Mouse (Mus musculus) B cell, adult 2 months (primary cell): ENCODE measurements around the gene Riok2.
A peak's percentile ranks its signal among the peaks of the same experiment; 100 is the strongest.
"Not testable (repeated sequence)": the region's sequence is repeated elsewhere in the genome, so short reads cannot be mapped to it uniquely, and the experiment has no call there.

ENCODE experiments used
- DNase-seq, 2 experiments: peaks; one replicate each; pipeline ENCODE4 v3.0.0; 2022

The Riok2 gene

DNA sequence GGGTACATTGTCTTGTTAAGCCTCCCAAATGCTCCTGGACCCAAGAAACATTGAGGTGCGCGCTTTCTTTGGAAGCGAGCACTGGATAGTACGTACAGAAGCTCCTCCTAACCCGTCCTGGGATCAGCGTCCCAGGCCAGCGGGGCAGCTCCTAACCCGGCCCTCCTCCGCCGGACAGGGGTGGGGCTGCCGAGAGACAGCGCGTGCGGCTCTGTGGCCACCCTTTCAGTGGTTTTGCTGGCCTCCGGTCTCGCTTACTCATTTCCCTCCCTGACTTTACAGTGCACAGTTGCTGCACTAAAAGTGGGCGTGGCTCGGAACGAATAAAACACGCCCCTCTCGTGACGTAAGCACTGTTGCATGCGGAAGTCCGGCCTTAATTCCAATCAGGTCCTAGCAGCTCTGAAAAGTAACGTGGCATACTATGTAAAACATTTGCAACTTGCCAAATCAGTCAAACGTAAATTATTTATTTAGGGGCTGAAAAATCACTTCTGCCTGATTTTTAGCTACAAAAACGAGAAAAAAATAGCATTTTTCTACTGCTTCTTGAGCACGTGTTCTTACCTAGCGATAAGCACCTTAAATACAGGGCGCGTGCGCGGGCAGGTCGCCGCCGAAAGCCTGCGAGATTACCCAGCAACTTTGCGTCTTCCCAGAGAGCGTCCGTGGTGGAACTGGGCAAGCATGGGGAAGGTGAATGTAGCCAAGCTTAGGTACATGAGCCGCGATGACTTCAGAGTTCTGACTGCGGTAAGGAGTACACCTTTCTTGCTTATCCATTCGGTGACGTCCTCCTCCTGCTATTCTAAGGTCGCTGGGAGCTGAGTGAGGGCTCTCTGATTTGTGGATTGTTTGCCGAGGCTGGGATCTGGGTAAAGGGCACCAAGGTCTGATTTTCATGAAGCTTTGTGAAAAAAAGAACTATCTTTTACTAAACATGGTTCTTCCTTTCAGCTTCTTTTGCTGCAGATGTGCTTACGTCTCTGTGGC lies at the start of gene Riok2:
Gene Riok2 (plus strand): TSS at position 392 of the 993 bp plus-strand sequence.
- DNase-seq: peak; percentile 94 to 96

DNA sequence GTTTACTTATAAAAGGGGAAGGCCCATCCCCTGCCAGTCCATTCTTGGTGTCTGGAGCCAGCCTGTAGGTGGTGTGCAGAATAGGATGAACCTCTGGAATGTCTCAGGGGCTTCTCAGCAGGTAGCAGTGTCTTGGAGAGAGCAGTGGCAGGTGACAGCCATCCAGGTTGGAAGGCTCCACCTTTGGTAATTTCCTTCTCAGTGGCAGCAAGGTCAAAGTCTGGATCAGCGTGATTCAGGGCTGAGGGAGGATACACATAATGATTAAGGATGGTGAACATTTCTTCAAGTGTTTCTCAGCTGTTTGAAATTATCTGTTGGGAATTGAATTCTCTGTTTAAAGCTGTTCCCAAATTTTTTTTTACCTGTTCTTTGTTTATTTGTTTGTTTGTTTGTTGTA lies 48.1 kb upstream of the Riok2 start:
- not testable (repeated sequence) for DNase-seq

DNA sequence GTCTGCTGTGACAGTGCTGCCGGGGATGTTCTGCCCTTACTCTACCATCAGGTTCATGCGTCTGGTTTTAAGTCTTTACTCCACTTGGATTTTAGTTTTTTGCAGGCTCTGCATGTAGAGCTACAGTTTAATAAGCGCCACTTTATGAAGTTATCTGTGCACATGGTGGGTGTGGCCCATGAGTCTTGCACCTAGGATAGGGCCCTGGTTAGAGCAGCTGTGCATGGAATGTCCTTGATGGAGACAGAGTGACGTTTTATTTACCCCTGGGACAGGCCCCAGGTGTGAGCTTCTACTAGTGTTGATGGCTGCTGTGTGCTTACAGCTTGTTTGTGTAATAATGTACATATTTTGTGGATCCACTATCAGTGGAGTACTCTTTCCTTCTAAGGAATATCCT lies 47.5 kb upstream of the Riok2 start:
- DNase-seq: no peak

DNA sequence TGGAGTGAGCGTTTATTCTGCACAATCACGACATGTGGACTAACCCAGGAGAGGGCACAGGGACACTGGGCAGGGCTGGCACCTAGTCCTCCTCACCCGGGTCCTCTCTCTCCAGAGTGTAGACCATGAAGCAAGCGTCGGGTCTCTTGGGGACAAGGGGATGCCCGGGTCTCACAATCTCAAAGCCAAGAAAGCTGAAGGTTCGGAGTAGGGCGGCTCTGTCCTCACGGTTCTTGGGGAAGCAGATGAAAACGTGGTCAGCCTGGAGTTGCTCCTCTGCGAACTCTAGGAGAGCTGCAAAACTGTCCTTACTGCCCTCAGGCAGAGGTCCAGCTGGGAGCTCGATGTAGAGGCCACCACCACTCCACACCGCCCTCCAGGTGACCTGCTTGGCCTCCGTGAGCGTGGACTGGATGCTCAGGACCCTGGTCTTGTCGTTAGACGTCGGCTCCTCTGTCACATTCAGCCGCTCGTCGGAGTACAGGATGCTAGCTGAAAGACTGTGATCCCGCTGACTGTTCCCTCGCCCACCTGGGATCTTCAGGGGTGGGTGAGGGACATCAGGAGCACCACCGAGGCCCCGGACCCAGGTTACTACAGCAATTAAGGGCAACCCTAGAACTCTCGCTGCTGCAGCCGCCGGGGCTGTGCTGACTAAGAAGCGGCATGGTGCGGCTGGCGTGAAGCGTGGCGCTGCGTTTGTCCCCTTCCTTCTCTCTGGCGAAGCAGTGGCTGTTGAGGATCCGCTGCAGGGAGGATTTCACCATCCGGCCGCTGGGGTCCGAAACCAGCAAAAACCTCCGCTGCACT lies 28.5 kb upstream of the Riok2 start:
- peak in 1 of 2 experiments; percentile 1 for DNase-seq

DNA sequence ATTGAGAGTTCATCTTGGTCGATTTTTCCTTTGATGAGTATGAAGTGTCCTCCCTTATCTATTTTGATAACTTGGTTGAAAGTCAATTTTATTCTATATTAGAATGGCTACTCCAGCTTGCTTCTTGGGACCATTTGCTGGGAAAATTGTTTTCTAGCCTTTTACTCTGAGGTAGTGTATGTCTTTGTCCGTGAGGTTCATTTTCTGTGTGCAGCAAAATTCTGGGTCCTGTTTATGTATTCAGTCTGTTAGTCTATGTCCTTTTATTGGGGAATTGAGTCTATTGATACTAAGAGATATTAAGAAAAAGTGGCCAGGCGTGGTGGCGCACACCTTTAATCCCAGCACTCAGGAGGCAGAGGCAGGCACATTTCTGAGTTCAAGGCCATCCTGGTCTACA lies 27.8 kb upstream of the Riok2 start:
- not testable (repeated sequence) for DNase-seq

DNA sequence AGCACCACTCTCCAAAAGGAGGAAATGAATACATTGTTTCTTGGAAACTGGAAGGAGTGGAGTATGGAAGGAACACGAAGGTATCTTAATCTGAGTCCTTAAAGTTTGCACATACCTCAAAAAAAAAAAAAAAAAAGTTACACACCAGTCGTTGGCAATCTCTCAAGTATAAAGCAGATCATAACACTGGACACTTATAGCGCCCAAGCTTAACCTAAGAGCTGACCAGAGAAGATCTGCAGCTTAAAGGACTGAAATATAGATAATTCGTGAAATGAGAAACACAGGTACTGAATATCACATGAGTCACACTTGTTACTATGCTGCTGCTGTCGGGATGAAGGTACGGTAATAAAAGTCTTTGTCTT lies 575 bp upstream of the Riok2 start:
- DNase-seq: no peak

DNA sequence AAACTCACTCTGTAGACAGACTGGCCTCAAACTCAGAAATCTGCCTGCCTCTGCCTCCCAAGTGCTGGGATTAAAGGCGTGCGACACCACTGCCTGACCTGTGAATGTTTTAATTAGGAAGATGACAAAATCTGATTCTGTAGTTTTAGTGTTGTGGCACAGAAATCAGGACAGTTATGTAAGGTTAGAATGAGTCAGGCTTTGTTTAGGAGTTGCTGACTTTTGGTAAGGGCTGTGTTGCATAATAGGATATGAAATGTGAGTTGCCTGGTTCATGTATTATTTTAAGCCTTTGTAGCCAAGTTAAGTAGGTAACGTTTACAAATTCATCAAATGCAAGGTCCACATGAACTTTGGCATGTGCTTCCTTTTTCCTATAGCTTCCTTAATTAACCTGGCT lies 1.5 kb downstream of the Riok2 start:
- no peak for DNase-seq

DNA sequence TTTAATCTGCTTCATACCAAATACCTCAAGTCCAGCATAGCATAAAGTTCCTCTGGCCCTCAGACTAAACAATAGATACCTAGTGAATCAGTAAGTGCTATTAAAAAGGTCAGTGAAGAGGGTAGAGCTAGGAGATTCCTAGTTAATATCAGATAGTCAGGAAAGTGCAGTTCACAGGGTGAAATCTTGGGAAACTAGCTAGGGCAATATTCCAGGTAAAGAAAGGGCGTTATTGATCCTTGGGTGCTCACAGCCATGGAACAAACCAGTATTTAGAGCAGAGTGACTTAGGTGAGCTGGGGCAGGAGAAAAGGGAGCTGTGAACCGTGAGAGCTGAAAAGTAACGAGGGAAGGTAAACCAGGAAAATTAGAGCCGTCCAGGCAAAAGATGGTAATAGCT lies 9.6 kb downstream of the Riok2 start:
- DNase-seq: no peak

DNA sequence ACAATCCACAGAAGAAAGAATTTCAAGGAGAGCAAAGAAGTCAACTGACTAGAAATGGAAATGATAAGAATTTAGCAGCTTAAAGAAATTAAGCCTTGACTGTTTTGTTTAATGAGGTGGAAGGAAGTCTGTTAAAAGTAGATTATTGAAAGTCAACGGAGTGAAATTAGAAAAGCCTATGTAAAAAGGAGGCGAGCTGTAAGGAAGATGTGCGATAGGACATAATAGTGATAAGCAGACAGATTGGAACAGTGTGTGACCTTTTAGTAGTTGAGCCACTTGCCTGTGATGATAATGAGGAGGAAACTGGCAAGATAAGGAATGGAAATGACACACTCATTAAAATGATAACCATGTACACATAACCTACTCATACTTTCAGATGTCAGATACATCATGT lies 10.4 kb downstream of the Riok2 start:
- no peak for DNase-seq

DNA sequence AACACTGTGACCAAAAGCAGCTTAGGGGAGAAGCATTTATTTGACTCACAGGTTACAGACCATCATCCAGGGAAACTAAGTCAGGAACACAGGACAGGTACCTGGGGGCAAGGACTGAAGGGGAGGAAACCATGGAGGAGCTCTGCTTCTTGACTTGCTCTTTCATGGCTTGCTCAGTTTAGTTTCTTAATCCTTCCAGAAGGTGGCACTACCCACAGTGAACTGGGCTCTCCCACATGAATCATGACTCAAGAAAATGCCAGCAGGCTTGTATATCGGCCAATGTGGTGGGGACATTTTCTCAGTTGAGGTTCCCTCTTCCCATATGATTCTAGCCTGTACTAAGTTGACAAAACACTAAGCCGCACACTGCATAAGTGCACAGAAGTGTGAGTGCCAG lies 12.0 kb downstream of the Riok2 start:
- DNase-seq: no peak

DNA sequence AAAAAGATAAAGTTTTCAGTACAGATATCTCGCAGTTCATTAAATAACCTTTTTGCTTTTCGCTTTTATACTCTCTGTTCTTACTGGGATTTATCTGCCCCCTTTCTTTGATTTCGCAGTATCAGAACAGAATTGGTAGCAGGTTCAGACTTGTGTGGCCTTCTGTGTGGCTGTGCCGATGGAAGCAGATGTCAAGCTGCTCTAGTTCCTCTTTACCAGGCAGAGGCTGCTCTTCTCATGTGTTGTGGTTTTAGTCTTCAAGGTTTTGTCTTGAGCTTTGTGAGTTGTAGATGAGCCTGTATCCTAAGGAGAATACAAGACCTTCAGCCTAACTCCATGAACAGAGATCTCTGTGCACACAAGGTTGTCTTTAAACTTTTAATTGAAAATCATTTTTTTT lies 17.7 kb downstream of the Riok2 start:
- no peak for DNase-seq

DNA sequence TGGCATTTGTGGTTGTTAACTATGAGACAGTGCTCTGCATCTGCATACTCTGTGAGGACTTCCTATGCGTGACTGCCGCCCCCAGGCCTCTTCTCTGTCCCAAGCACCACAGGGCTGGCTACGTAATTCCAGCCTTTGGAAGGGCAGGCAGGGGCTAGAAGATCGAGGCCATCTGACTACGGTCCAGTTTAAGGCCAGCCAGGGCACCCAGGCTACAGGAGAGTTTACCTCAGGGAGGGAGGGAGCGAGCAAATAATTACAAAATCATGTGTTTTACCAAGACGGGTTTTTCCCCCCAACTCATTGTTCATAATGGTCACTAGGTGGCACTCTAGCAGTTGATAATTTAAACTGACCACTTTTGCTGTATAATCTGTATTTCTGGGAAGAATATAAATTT lies 18.8 kb downstream of the Riok2 start:
- peak; percentile 9 to 14 for DNase-seq

DNA sequence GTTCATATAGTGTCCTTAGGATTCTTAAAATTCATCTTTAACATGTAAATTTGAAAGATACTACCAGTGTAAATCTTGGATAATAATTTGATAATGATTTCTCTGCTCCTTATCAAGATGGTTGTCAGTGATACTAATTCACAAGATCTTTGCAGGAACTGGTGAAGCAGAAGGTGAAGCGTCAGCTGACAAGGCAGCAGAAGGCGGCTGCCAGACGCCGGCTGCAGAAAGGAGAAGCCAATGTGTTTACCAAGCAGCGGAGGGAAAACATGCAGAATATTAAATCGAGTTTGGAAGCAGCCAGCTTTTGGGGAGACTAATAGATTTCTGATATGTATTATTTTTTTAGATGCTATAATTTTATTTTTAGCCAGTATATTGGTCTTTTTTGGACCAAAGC lies 19.2 kb downstream of the Riok2 start:
- DNase-seq: no peak

DNA sequence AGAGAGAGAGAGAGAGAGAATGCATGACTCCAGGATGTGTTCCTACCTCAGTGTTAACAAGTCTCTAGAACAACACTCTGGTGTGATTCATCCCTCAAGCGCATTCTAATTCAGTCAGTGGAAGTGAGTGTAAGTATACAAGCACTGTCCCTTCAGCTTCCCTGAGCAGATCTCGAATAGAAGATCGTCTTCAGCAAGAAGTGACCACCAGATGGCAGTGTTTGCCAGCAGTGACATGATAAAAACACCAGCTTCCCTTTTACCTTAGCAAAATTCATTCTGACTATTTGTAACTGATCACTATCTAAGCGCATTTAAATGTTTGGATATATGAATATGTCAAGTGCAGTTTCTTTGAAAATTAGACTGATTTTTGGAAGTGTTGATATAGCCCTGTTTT lies 20.2 kb downstream of the Riok2 start:
- DNase-seq: peak; percentile 82 to 84

DNA sequence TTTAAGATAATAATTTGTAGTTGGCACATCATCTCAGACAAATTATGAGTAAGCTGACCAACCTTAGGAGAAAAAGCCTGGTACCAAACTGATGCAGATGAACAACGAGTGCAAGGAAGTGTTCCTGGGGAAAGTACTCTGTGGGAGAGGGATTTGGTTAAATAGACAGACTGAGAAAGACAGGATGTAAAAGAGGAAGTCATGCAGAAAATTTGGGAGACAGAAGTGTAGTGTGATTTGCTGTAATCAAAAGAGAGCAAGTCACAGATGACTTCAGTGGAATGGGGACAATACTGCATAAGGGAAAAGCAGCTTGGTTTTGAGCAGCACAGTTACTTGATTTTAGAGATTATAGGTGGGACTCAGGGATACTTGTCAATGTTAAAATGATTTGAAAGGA lies 22.8 kb downstream of the Riok2 start:
- DNase-seq: no peak

DNA sequence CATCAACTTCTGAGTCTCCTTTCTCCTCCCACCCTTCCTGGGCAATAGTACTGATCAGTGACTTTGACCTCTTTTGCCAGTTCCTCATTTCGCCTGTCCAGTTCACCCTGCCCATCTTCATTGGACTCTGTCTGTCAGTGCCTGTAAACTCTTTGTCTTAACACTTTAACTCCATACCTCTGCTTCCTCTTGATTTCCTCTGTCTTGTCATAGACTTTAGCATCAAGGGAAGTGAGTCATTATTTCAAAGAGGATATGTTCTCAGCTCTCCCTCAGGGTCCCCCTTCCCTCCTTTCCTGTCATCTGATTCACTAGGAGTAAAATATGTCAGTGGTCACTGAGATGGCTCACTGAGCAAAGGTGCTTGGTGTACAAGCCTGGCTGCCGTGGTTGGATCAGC lies 24.6 kb downstream of the Riok2 start:
- DNase-seq: no peak

DNA sequence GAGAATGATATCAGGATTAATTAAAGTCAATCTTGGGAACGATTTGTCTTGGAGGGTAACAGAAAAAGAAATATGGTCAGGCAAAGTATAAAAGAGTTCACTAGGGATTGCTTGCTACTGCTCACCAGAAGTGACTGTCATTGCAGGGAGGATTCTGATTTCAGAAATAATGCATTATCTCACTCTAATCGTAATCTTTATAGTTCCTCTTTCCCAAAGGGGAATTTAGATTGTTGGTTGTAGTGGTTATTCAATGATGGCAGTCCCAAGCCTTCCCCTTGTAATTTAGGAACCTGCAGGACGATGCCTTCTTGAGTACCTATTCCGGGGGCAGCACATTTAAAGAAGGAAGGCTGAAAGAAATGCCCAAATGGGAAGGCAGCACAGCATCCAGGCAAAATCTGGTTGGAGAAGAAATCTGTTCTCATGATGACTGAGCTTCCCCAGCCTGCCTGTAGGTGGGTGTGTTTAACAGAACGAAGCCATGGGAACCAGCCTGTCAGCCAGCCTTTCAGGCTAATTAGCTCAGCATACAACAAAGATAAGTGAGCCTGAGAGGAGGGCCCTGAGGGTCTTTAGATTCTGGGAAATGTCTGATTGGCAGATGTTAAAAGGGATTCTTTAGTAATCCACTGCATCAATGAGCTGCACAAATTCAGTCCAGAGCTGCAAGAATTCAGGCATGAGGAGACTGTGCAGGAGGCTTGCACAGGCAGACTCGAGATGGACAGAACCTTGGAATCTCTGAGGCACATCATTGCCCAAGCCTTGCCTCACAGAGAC lies 28.3 kb downstream of the Riok2 start, which contains the start of gene Lix1:
Gene Lix1 (plus strand): TSS at position 451 of the 783 bp plus-strand sequence.
- peak in 1 of 2 experiments; percentile 10 for DNase-seq

DNA sequence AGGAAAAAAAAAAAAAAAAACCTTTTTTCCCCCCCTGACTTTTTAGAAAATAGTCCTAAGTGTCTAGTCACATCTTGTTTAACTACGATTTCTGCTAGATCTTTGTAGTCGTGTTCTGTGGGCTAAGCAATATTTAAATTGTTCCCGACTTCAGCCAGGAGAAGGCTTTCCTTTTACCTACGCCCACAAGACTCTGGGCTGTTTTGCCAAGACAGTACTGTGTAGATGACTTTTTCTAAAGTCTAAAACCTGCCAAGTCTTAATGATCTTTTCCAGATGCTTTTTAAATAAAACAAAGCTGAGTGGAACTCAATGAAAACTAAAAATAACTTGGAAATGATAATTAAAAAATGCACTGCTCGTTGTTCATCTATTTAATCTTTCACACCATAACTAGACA lies 28.9 kb downstream of the Riok2 start:
- no peak for DNase-seq

DNA sequence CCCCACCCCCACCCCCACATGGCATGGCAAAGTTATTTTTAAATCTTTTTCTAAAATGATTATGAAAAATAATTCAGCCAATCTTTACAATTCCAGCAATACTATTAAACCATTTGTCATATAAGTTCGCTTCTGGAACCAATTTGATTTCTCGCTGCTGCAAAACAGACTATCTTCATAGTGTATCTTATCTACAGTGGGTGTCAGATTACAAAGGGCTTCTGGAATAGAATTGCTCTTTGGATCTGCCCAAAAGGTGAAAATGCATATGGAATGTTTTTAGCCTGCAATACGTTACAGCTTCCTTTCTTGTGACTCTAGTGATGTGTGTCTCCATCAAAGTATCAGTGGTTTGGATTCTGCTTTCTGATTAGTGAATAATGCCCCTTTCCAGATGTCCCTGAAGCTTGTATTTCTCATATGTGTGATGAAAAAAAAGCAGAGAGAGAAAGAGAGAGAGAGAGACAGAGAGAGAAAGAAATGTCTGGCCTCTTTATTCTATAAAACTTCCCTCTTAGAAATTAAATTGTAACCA lies 29.5 kb downstream of the Riok2 start:
- no peak for DNase-seq

DNA sequence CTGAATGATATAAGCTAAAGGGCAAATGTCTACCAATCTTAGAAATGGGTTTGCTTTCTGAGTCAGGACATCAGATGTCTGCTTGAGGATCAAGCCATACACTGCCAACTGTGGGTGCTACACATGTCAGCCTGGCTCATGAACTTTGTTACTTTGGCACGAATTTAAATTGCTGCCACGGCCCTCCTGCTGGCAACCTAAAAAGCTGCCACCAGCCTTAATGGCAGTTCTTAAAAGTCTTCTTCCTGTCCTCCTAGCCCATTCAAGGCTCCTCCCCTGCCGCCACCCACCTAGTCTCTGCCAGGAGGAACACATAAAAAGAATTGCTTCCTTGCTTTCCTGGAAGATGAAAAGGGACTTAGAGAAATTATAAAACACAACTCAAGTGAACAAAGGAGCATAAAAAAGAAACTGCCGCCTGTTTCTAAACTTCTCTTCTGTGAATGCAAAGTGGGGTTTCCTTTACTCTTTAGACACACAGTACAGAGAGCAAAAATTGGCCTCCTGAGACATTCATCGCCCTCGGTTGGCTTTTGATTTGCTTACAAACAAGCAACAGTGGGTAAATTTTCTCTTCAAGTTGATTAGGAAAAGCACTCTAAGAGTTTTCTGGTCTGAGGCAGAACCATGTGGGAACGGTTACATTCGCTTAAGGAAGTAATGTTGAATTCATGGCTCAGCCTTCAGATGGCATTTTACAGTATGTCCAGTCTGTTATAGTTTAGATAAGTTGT lies 30.9 kb downstream of the Riok2 start:
- DNase-seq: no peak

DNA sequence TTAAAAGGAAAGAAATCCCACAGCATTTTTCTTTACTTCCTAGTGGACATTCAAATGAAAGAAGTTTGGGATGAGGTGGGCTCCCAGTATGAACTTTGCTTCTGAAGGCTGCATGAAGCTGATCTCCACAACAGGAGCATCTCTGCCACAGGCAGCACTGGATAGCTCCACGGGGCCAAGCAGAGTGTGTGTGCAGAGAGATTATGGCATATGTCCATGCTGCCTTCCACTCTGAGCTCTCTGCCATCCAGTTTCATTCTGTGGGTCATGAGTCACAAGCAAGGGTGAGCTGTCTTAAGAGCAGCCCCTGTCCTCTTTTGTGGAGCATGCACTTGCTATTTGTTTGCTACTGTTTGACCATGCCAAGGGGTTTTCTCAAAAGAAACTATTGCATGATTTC lies 31.5 kb downstream of the Riok2 start:
- no peak for DNase-seq

DNA sequence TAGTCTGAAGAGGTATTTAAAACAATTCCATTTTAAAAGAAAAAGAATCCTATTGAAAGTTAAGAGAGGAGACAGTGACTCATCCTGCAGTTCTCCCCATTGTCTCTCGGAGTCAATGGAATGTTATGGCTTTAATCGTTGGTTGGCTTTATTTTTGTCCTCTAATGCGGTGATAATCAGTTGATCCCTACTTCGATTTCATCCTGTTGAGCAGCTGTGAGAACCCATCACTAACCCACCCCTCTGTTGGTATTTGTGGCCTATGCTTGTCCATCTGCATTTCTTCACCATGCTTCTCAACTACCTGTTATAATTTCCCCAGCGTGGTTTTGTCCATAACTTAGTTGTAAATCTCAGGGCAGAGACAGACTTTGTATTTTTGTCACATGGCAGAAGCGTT lies 34.0 kb downstream of the Riok2 start:
- no peak for DNase-seq
